Mouse (Mus musculus) MEL (cell line): ENCODE data around the gene Mrm2.

Experiments used
- CTCF ChIP-seq, 3 experiments: IDR thresholded peaks in 2 of 3; conservative IDR thresholded peaks in 1 of 3; 2 replicates each; pipeline ENCODE4 v1.5.1; 2011 to 2012; ENCODE audit warnings: low read length in 3 of 3, low read depth in 2 of 3, mild to moderate bottlenecking in 2 of 3, improper control_type of control experiment in 1 of 3, inconsistent platforms in 1 of 3, mixed read lengths in 1 of 3, moderate library complexity in 1 of 3; ENCODE audit not compliant: control insufficient read depth in 1 of 3, insufficient read depth in 1 of 3, poor library complexity in 1 of 3, severe bottlenecking in 1 of 3
- EP300 ChIP-seq, 2 experiments: IDR thresholded peaks; 2 replicates each; pipeline ENCODE4 v1.6.1; 2011; ENCODE audit warnings: improper control_type of control experiment in 2 of 2, low read length in 2 of 2, low read depth in 1 of 2, mild to moderate bottlenecking in 1 of 2
- JUND ChIP-seq: IDR thresholded peaks from 2 replicates; pipeline ENCODE4 v1.6.1; 2011; ENCODE audit warnings: low read depth, mild to moderate bottlenecking, improper control_type of control experiment, low read length
- MAFK ChIP-seq: IDR thresholded peaks from 2 replicates; pipeline ENCODE4 v1.6.1; 2011; ENCODE audit warnings: low read depth, mild to moderate bottlenecking, low read length, improper control_type of control experiment, borderline replicate concordance
- POLR2A ChIP-seq, 2 experiments: IDR thresholded peaks; 2 replicates each; pipeline ENCODE4 v1.6.1; 2011 to 2012; ENCODE audit warnings: low read length in 2 of 2, mild to moderate bottlenecking in 2 of 2, control low read depth in 1 of 2, improper control_type of control experiment in 1 of 2, low read depth in 1 of 2, moderate library complexity in 1 of 2; ENCODE audit not compliant: control insufficient read depth in 1 of 2, insufficient read depth in 1 of 2, poor library complexity in 1 of 2
- ZMIZ1 ChIP-seq: IDR thresholded peaks from 2 replicates; pipeline ENCODE4 v1.6.1; 2012; ENCODE audit warnings: low read depth, mild to moderate bottlenecking, inconsistent platforms, low read length, improper control_type of control experiment, moderate library complexity

DNA sequence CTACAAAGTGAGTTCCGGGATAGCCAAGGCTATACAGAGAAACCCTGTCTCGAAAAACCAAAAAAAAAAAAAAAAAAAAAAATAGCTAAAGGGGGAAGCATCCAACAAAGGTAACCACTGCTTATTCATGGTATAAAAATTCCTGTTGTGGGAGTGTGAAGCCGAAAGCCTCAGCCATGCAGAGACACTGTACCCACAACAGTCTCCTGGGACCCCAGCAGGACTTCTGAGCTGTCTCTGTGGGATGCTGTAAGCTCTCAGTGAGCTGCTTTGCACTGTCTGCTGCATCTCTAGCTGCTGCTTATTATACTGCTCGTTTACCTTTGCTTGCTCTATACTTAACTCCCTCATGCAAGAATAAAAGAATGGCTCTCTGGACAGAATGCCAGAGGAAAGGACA is 33.4 kb downstream of the Mrm2 start:
- no peak for TF ChIP-seq CTCF (IDR thresholded peaks at IDR 0.05 in 2 of 3, conservative IDR thresholded peaks at IDR 0.05 in 1 of 3; ENCODE audit: control insufficient read depth in 1 of 3, insufficient read depth in 1 of 3, low read depth in 2 of 3, low read length in 3 of 3, poor library complexity in 1 of 3, severe bottlenecking in 1 of 3)
- no peak for TF ChIP-seq ZMIZ1
- TF ChIP-seq POLR2A (IDR thresholded peaks at IDR 0.05; ENCODE audit: control insufficient read depth in 1 of 2, insufficient read depth in 1 of 2, low read depth in 1 of 2, low read length in 2 of 2, poor library complexity in 1 of 2), result no peak
- no peak for TF ChIP-seq EP300 (IDR thresholded peaks at IDR 0.05; ENCODE audit: low read depth in 1 of 2, low read length in 2 of 2)
- no peak for TF ChIP-seq MAFK
- no peak for TF ChIP-seq JUND
